Mouse (Mus musculus): ENCODE results near the gene Tnk2.

Tnk2 gene

GRCm38 (mm10) chr16:32643661-32644061 is at the start of gene Tnk2:
TSS of gene Tnk2 (plus strand) at chr16:32643874.
- peak; percentile 71 for ATAC-seq (ENCODE audit: low TSS enrichment)

- ATAC-seq (ENCODE audit: low TSS enrichment), result no peak
These were observed 49.8 kb upstream of the Tnk2 start for GRCm38 (mm10) chr16:32593916-32594315.

- ATAC-seq (ENCODE audit: low TSS enrichment), result no peak
These were observed 49.0 kb upstream of the Tnk2 start for GRCm38 (mm10) chr16:32594701-32595100.

- ATAC-seq (ENCODE audit: low TSS enrichment), result no peak
These were observed 48.4 kb upstream of the Tnk2 start for GRCm38 (mm10) chr16:32595142-32595855.

- ATAC-seq (ENCODE audit: low TSS enrichment), result peak; percentile 34; the same call in 1 of the 2 replicates
These were observed 45.7 kb upstream of the Tnk2 start for GRCm38 (mm10) chr16:32597909-32598381.

GRCm38 (mm10) chr16:32599151-32599550 is 44.5 kb upstream of the Tnk2 start:
- ATAC-seq (ENCODE audit: low TSS enrichment), result no peak

GRCm38 (mm10) chr16:32602193-32602685 is 41.4 kb upstream of the Tnk2 start:
- no peak for ATAC-seq (ENCODE audit: low TSS enrichment)

- no peak for ATAC-seq (ENCODE audit: low TSS enrichment)
These were observed 35.9 kb upstream of the Tnk2 start for GRCm38 (mm10) chr16:32607562-32608343.

- ATAC-seq (ENCODE audit: low TSS enrichment), result no peak
These were observed 35.3 kb upstream of the Tnk2 start for GRCm38 (mm10) chr16:32608344-32608711.

GRCm38 (mm10) chr16:32608712-32609400 is 34.8 kb upstream of the Tnk2 start, which contains the start of gene Tfrc:
TSS of gene Tfrc (plus strand) at chr16:32608920.
- ATAC-seq (ENCODE audit: low TSS enrichment), result peak; percentile 98

GRCm38 (mm10) chr16:32609401-32609779 is 34.3 kb upstream of the Tnk2 start:
- ATAC-seq (ENCODE audit: low TSS enrichment), result 0 out of 2 replicates have a peak, but pooled peaks have one; percentile 6

- ATAC-seq (ENCODE audit: low TSS enrichment), result no peak
These were observed 33.0 kb upstream of the Tnk2 start for GRCm38 (mm10) chr16:32610460-32611255.

- no peak for ATAC-seq (ENCODE audit: low TSS enrichment)
These were observed 31.6 kb upstream of the Tnk2 start for GRCm38 (mm10) chr16:32612052-32612451.

GRCm38 (mm10) chr16:32613269-32613834 is 30.3 kb upstream of the Tnk2 start:
- no peak for ATAC-seq (ENCODE audit: low TSS enrichment)

GRCm38 (mm10) chr16:32614047-32614446 is 29.6 kb upstream of the Tnk2 start:
- ATAC-seq (ENCODE audit: low TSS enrichment), result no peak

GRCm38 (mm10) chr16:32618946-32619345 is 24.7 kb upstream of the Tnk2 start:
- no peak for ATAC-seq (ENCODE audit: low TSS enrichment)

- no peak for ATAC-seq (ENCODE audit: low TSS enrichment)
These were observed 15.5 kb upstream of the Tnk2 start for GRCm38 (mm10) chr16:32628140-32628539.

- no peak for ATAC-seq (ENCODE audit: low TSS enrichment)
These were observed 11.3 kb upstream of the Tnk2 start for GRCm38 (mm10) chr16:32632328-32632824.

- no peak for ATAC-seq (ENCODE audit: low TSS enrichment)
These were observed 10.1 kb upstream of the Tnk2 start for GRCm38 (mm10) chr16:32633486-32634012.

GRCm38 (mm10) chr16:32634183-32634582 is 9.5 kb upstream of the Tnk2 start:
- no peak for ATAC-seq (ENCODE audit: low TSS enrichment)
